Mouse (Mus musculus) thymus, adult 2 months (tissue): ENCODE measurements at regions not wholly inside any gene's neighbourhood (a gene's known extent, or its start where the extent isn't known, plus 50 kb on each side); places are given as distances from the start of the nearest gene placed in this dataset.

Source experiments
- DNase-seq: peaks from one replicate; pipeline ENCODE4 v3.0.0; 2021
- H3K27ac ChIP-seq: fragments of 200-500 bp; 2 replicates; pipeline ENCODE4 v1.5.1; 2012; ENCODE audit warnings: low read length, control low read depth; ENCODE audit not compliant: control insufficient read depth, insufficient read depth
- H3K27me3 ChIP-seq: fragments of 200-500 bp; 2 replicates; pipeline ENCODE4 v1.6.1; 2012; ENCODE audit warnings: mild to moderate bottlenecking, low read length, moderate library complexity, mixed read lengths; ENCODE audit not compliant: control insufficient read depth, insufficient read depth
- H3K36me3 ChIP-seq: fragments of 200-500 bp; 2 replicates; pipeline ENCODE4 v1.6.1; 2012; ENCODE audit warnings: mild to moderate bottlenecking, low read length, moderate library complexity; ENCODE audit not compliant: control insufficient read depth, insufficient read depth
- H3K4me1 ChIP-seq: fragments of 200-500 bp; replicated peaks from 2 replicates; pipeline ENCODE4 v1.6.1; 2012; ENCODE audit warnings: low read length; ENCODE audit not compliant: control insufficient read depth, insufficient read depth
- H3K4me3 ChIP-seq: fragments of 200-500 bp; 2 replicates; pipeline ENCODE4 v1.5.1; 2012; ENCODE audit warnings: mild to moderate bottlenecking, low read length, control low read depth, moderate library complexity; ENCODE audit not compliant: control insufficient read depth, insufficient read depth
- CTCF ChIP-seq: fragments of 200-500 bp; IDR thresholded peaks from 2 replicates; pipeline ENCODE4 v1.5.1; 2012; ENCODE audit warnings: mild to moderate bottlenecking, control low read depth, low read length, moderate library complexity, borderline replicate concordance; ENCODE audit not compliant: control insufficient read depth, poor library complexity, insufficient read depth; ENCODE audit errors: extremely low read depth
- POLR2A ChIP-seq: fragments of 200-500 bp; IDR thresholded peaks from 2 replicates; pipeline ENCODE4 v1.6.1; 2012; ENCODE audit warnings: mild to moderate bottlenecking, low read length, control low read depth, moderate library complexity; ENCODE audit not compliant: control insufficient read depth, poor library complexity, insufficient read depth; ENCODE audit errors: extremely low read depth
- WGBS: fragments of 180-500 bp; shearing (Covaris S2); methylation state at CpG from one replicate; pipeline ENCODE4 v1.1.7; 2018; 5-methylcytosine and 5-hydroxymethylcytosine counted together

GRCm38 (mm10) chr1:193800998-193801397 lies 430.9 kb upstream of the Camk1g start:
- Histone ChIP-seq H3K27ac (no peak overlapping the region), H3K36me3 (no peaks in the 10 kb centered on the region), H3K27me3 (no peaks in the 10 kb centered on the region), H3K4me3 (no peak overlapping the region), H3K4me1 (no peaks in the 10 kb centered on the region)
- TF ChIP-seq CTCF (no peak), POLR2A (no peak)
- no peak for DNase-seq
- 51% methylated on average over 3 of the region's 3 CpGs for WGBS

GRCm38 (mm10) chr1:193790579-193790978 lies 420.5 kb upstream of the Camk1g start:
- TF ChIP-seq POLR2A (no peak), CTCF (no peak)
- Histone ChIP-seq H3K4me3 (no peak overlapping the region), H3K27ac (no peak overlapping the region), H3K4me1 (no peaks in the 10 kb centered on the region), H3K36me3 (no peaks in the 10 kb centered on the region), H3K27me3 (no peaks in the 10 kb centered on the region)
- 84% methylated on average over 2 of the region's 2 CpGs for WGBS
- no peak for DNase-seq

GRCm38 (mm10) chr1:193788496-193788895 lies 418.4 kb upstream of the Camk1g start:
- TF ChIP-seq POLR2A = no peak
- no peak for TF ChIP-seq CTCF
- H3K4me3 ChIP-seq = no peak overlapping the region
- H3K36me3 ChIP-seq = no peaks in the 10 kb centered on the region
- WGBS = 93% methylated on average over 2 of the region's 2 CpGs
- no peak overlapping the region for H3K27ac ChIP-seq
- DNase-seq = no peak
- H3K27me3 ChIP-seq = no peaks in the 10 kb centered on the region
- no peaks in the 10 kb centered on the region for H3K4me1 ChIP-seq

GRCm38 (mm10) chr1:193787417-193787816 lies 417.3 kb upstream of the Camk1g start:
- no peak for DNase-seq
- Histone ChIP-seq H3K4me3 (no peak overlapping the region), H3K4me1 (no peaks in the 10 kb centered on the region), H3K27ac (no peak overlapping the region), H3K36me3 (no peaks in the 10 kb centered on the region), H3K27me3 (no peaks in the 10 kb centered on the region)
- TF ChIP-seq POLR2A (no peak), CTCF (no peak)
- WGBS = 66% methylated on average over 1 of the region's 1 CpGs

GRCm38 (mm10) chr1:193784966-193785365 lies 414.9 kb upstream of the Camk1g start:
- no peak for DNase-seq

GRCm38 (mm10) chr1:193784526-193784925 lies 414.4 kb upstream of the Camk1g start:
- TF ChIP-seq POLR2A = no peak
- no peak for TF ChIP-seq CTCF
- WGBS = 85% methylated on average over 2 of the region's 2 CpGs
- no peaks in the 10 kb centered on the region for H3K36me3 ChIP-seq

More at GRCm38 (mm10) chr1:193784966-193785365, 414.9 kb upstream of the Camk1g start:
- TF ChIP-seq POLR2A = no peak
- no peak for TF ChIP-seq CTCF
- no peak overlapping the region for H3K4me3 ChIP-seq
- H3K27me3 ChIP-seq = no peaks in the 10 kb centered on the region
- H3K4me1 ChIP-seq = no peaks in the 10 kb centered on the region
- no peak overlapping the region for H3K27ac ChIP-seq
- no peaks in the 10 kb centered on the region for H3K36me3 ChIP-seq
- WGBS = 89% methylated on average over 1 of the region's 1 CpGs

GRCm38 (mm10) chr1:193778181-193778580 lies 408.1 kb upstream of the Camk1g start:
- no peaks in the 10 kb centered on the region for H3K4me1 ChIP-seq
- no peak for TF ChIP-seq POLR2A
- TF ChIP-seq CTCF = no peak
- no peaks in the 10 kb centered on the region for H3K36me3 ChIP-seq
- H3K4me3 ChIP-seq = no peak overlapping the region
- no peaks in the 10 kb centered on the region for H3K27me3 ChIP-seq
- no peak overlapping the region for H3K27ac ChIP-seq
- no peak for DNase-seq
- 74% methylated on average over 1 of the region's 1 CpGs for WGBS

More at GRCm38 (mm10) chr1:193784526-193784925, 414.4 kb upstream of the Camk1g start:
- no peaks in the 10 kb centered on the region for H3K27me3 ChIP-seq
- H3K4me1 ChIP-seq = no peaks in the 10 kb centered on the region
- H3K4me3 ChIP-seq = no peak overlapping the region
- no peak overlapping the region for H3K27ac ChIP-seq
- DNase-seq = no peak
